Mouse (Mus musculus): ENCODE results near the gene Prpsap2. TPM values are rescaled to one million over a fixed set of nuclear protein-coding genes. Genes with fewer than 3 reads are reported as not detected.
A peak's percentile ranks its signal among the peaks of the same experiment; 100 is the strongest.

Gene Prpsap2
- total and polyA plus RNA-seq, 3 experiments = 29.0 to 30.7 TPM; not detected in 1

DNA sequence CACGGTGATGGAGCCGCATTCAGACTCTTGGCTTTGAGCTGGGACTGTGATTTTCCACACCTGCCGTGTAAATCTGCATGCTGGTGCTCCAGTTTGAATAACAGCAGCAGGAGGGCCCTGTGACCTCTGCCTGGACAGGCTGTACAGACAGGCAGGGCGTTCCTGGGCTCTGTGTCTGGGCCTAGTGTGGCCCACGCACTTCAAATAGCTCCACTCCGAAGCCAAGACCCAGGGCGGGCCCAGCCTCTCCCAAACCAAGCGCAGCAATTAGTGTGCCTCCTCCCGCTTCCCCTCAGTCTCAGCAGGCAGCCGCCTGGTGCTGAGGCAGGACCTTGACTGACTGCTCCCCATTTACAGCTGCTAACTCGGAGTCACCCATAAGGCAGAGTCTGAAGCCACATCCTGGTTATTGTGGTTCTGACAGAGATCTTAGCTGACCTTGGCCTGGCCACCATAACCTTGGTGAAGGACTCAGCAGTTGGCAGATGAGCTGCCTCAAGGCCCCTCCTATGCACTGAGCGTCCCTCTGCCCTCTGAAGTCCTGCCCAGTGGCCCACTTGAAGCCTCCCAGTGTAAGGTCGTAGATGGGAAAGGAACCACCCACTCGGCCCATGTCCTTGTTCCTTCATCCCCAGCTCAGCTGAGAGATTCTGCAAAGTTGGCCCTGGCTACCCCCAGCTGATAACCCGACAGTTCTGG lies 48.6 kb downstream of the Prpsap2 start:
- Histone ChIP-seq H3K36me3 (ENCODE audit: control insufficient read depth in 1 of 2, insufficient read depth in 2 of 2, low read length in 2 of 2) (0 out of 4 replicates have a peak, but pooled peaks cover 0 to 2% of the 10 kb centered on the region in 2 experiments), H3K79me2 (ENCODE audit: control insufficient read depth, insufficient read depth, low read length, poor library complexity) (no peaks in the 10 kb centered on the region), H3K27ac (ENCODE audit: control insufficient read depth, low read depth, low read length) (no peak overlapping the region), H3K9me3 (replicated peaks; ENCODE audit: insufficient read depth, low read length) (no peaks in the 10 kb centered on the region), H3K9ac (ENCODE audit: control insufficient read depth, low read depth, low read length, poor library complexity, severe bottlenecking) (no peak overlapping the region), H3K4me3 (ENCODE audit: control insufficient read depth in 1 of 2, insufficient read depth in 1 of 2, low read depth in 2 of 2, low read length in 2 of 2) (no peak overlapping the region), H3K27me3 (ENCODE audit: control insufficient read depth in 1 of 2, insufficient read depth in 2 of 2, low read length in 2 of 2) (no peaks in the 10 kb centered on the region), H3K4me1 (ENCODE audit: control insufficient read depth in 1 of 2, insufficient read depth in 2 of 2, low read length in 2 of 2) (peaks cover 0 to 8% of the 10 kb centered on the region in 2 experiments; a peak in 1 of 4 replicates)
- DNase-seq (ENCODE audit: low read depth, low spot score) = no peak
- TF ChIP-seq KAT2A (conservative IDR thresholded peaks at IDR 0.05; ENCODE audit: low read depth, low read length) = no peak
- TF ChIP-seq UBTF (IDR thresholded peaks at IDR 0.05; ENCODE audit: borderline replicate concordance, insufficient read depth, low read depth, low read length) = no peak
- TF ChIP-seq MAFK (IDR thresholded peaks at IDR 0.05; ENCODE audit: borderline replicate concordance, low read depth, low read length) = no peak
- no peak for TF ChIP-seq NRF1 (IDR thresholded peaks at IDR 0.05; ENCODE audit: insufficient read depth, low read depth, low read length, poor library complexity, severe bottlenecking)
- TF ChIP-seq CHD2 (IDR thresholded peaks at IDR 0.05; ENCODE audit: low read length) = no peak
- no peak for TF ChIP-seq NELFE (IDR thresholded peaks at IDR 0.05; ENCODE audit: low read depth, low read length)
- TF ChIP-seq USF2 (IDR thresholded peaks at IDR 0.05; ENCODE audit: borderline replicate concordance in 1 of 2, insufficient read depth in 1 of 2, low read depth in 1 of 2, low read length in 2 of 2) = no peak
- TF ChIP-seq TCF12 (IDR thresholded peaks at IDR 0.05; ENCODE audit: low read depth, low read length) = no peak
- no peak for TF ChIP-seq POLR2AphosphoS5 (IDR thresholded peaks at IDR 0.05; ENCODE audit: borderline replicate concordance, low read depth, low read length)
- no peak for TF ChIP-seq RAD21 (IDR thresholded peaks at IDR 0.05; ENCODE audit: low read depth, low read length)
- no peak for TF ChIP-seq CHD1 (IDR thresholded peaks at IDR 0.05; ENCODE audit: low read depth, low read length)

DNA sequence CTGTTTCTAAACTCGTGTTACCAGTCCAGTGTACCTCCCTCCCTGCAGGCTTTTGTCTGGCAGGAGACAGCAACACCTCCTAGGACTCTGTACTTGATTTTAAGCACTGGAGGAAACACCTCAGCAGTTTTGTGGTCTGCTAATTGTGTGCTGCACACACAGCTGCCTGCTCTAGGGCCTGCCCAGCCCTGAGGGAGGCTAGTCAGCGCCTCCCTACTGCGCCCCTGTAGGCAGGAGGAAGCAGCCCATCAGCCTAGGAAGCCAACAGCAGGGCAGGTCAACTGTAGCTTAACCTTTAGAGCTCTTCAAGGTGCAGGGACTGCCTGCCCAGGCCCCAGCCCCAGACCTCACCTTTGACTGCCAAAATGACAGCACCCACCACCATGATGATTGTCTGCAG lies 53.0 kb downstream of the Prpsap2 start:
- H3K9ac ChIP-seq (ENCODE audit: control insufficient read depth, low read depth, low read length, poor library complexity, severe bottlenecking) = no peak overlapping the region
- no peaks in the 10 kb centered on the region for H3K27me3 ChIP-seq (ENCODE audit: control insufficient read depth in 1 of 2, insufficient read depth in 2 of 2, low read length in 2 of 2)
- no peak overlapping the region for H3K4me3 ChIP-seq (ENCODE audit: control insufficient read depth in 1 of 2, insufficient read depth in 1 of 2, low read depth in 2 of 2, low read length in 2 of 2)
- no peaks in the 10 kb centered on the region for H3K79me2 ChIP-seq (ENCODE audit: control insufficient read depth, insufficient read depth, low read length, poor library complexity)
- peak; percentile 17 for DNase-seq (ENCODE audit: low read depth, low spot score)
- no peak overlapping the region for H3K27ac ChIP-seq (ENCODE audit: control insufficient read depth, low read depth, low read length)
- H3K36me3 ChIP-seq (ENCODE audit: control insufficient read depth in 1 of 2, insufficient read depth in 2 of 2, low read length in 2 of 2) = no peaks in the 10 kb centered on the region
- H3K4me1 ChIP-seq (ENCODE audit: control insufficient read depth in 1 of 2, insufficient read depth in 2 of 2, low read length in 2 of 2) = no peaks in the 10 kb centered on the region
- TF ChIP-seq CTCF (IDR thresholded peaks at IDR 0.05 in 2 of 3, conservative IDR thresholded peaks at IDR 0.05 in 1 of 3; ENCODE audit: control insufficient read depth in 1 of 3, insufficient read depth in 1 of 3, low read depth in 2 of 3, low read length in 3 of 3, poor library complexity in 1 of 3, severe bottlenecking in 1 of 3) = 0 out of 6 replicates have a peak, but pooled peaks of 1 of the 3 experiments have one; percentile 3
- no peak for TF ChIP-seq SIN3A (IDR thresholded peaks at IDR 0.05; ENCODE audit: low read length)
- TF ChIP-seq CHD2 (IDR thresholded peaks at IDR 0.05; ENCODE audit: low read length) = no peak
- no peak for TF ChIP-seq USF1 (IDR thresholded peaks at IDR 0.05; ENCODE audit: low read depth, low read length)
- H3K9me3 ChIP-seq (replicated peaks; ENCODE audit: insufficient read depth, low read length) = no peaks in the 10 kb centered on the region

Measured in MEL (cell line).